Mouse (Mus musculus) small intestine, adult 2 months (tissue): ENCODE measurements at regions not wholly inside any gene's neighbourhood (a gene's known extent, or its start where the extent isn't known, plus 50 kb on each side); places are given as distances from the start of the nearest gene placed in this dataset.

Source experiments
- CTCF ChIP-seq: fragments of 200-500 bp; IDR thresholded peaks from 2 replicates; pipeline ENCODE4 v1.5.1; 2012; ENCODE audit warnings: low read depth, mild to moderate bottlenecking, control low read depth, inconsistent platforms, low read length, moderate library complexity, mixed read lengths; ENCODE audit not compliant: insufficient replicate concordance, insufficient read length; ENCODE audit errors: extremely low read depth
- POLR2A ChIP-seq: fragments of 200-500 bp; IDR thresholded peaks from 2 replicates; pipeline ENCODE4 v1.6.1; 2012; ENCODE audit warnings: low read depth, mild to moderate bottlenecking, control low read depth, inconsistent platforms, low read length, moderate library complexity

DNA sequence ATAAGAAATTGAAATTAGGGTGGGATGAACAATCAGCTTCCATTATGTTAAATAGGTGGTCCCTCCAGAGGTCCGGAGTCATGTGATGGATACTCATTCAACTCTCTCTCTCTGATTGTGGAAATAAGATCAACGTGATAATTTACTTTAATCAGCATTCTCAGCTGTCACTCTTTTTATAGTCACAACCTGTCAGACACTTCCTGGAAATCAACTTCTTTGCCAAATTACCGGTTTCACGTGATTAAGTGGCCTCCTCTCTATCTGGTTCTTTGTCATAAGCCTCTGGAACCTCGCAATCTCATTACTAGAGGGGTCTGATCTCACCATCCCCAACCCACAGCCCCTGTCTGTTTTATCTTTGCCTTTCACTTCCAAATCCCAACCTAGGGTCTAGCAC is 155.6 kb upstream of the Nabp1 start:
- TF ChIP-seq CTCF (no peak), POLR2A (no peak)
